Mouse (Mus musculus) CD4-positive, CD25-positive, alpha-beta regulatory T cell, adult 4 months (primary cell): ENCODE results near the gene Cenpf. TPM values are rescaled to one million over a fixed set of nuclear protein-coding genes. Genes with fewer than 3 reads are reported as not detected.

ENCODE experiments used
- ATAC-seq: one replicate; pipeline ENCODE4 v1.8.0; 2017
- polyA plus RNA-seq, 2 experiments: library from polyadenylated mRNA; unstranded; fragments of 100-300 nt; shearing (Covaris generic); gene quantifications; one replicate each; pipeline ENCODE4 v1.2.1; 2017

Cenpf gene
- polyA plus RNA-seq, 2 experiments from 2014 or later, result 1.7 to 4.8 TPM

DNA sequence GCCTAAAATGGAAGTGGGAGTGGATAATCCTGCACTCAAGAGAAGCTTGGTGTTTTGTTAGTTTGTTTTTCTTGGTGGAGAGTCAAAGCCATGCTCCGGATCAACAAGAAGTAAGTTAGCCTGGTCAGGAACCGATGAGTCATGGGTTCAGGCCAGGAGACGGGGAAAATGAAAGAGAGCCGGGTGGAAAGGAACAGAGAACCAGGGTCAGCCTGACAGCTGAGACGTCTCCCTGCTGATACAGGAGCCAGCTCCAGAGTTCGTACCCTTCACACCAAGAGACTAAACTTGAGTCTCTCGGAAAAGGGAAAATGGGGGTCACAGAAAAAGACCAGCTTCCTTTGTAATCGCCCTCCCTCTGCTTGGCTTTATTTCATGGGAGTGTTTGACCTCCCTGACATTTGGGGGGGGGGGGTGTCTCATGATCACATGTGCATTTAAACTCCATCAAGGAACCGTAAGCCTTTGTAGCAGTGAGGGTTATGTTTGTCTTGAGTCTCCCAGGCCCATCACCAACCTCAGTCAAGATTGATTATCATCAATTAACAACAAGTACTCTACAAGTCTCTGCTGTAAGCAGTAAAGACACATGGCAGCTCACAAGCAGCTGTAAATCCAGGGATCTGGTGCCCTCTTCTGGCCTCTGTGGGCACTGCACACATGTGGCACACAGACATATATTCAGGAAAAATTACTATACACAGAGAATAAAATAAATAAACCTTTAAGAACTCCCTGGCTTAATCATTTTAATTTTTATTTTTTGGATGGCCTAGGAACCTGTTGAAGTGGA is 59.7 kb downstream of the Cenpf start:
- ATAC-seq, result no peak

DNA sequence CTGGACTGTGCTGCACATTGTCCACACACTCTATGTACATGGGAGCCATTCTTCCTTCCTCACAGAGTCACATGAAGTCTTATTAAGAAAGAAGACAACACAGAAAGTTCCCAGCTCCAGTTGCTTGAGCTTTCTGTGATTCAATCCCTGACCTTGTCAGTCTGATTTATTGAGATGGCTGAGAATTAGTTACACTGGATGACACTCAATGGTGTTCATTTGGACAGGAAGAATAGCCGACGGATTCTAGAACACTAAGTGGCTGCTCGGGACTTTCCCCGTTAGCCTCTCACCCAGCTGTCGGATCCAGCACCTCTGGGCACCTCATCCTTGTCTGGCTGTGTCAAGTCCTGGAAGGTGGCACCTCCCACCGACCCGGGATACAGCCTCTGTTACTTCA is 63.1 kb downstream of the Cenpf start:
- ATAC-seq, result no peak

GRCm38 (mm10) chr1:189618970-189619740 is 68.7 kb downstream of the Cenpf start:
- ATAC-seq, result no peak

DNA sequence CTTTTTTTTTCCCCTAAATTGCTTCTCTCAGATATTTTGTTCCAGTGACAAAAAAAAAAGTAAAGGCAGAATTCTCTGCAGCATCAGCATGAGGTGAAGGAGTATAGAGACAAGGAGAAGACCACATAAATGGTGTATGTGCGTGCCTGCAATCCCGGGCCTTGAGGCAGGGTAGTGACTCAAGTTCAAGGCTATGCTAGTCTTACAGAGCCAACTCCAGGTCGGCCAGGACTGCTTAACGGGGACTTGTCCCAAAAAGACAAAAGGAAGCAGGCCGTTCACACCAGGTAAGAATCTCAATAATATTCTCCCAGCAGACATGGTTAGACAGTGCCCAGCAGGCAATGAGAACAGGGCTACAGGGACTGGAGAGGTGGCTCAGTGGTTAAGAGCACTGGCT is 70.5 kb downstream of the Cenpf start:
- no peak for ATAC-seq

DNA sequence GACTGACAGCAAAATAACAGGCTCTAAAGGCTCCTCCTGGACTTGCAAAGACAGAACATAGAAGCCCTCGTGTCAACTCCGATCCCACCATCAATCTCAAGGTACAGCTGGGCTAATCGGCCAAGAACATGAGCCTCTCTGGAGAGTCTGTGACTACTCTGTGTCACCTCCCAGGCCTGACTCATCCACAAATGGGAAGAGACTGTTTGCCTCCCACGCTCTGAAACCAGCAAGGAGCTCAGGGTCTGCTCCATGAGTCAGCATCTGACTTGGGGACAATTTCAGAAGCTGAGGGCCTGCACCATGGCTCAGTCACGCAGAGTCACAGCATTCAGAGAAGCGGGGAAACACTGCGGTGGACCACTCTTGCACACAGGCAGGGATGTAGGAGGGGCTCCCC is 72.6 kb downstream of the Cenpf start:
- no peak for ATAC-seq

GRCm38 (mm10) chr1:189613076-189613475 is 74.8 kb downstream of the Cenpf start:
- no peak for ATAC-seq

- ATAC-seq, result no peak
These were observed 76.1 kb downstream of the Cenpf start for GRCm38 (mm10) chr1:189611775-189612174.

- ATAC-seq, result no peak
These were observed 79.2 kb downstream of the Cenpf start for GRCm38 (mm10) chr1:189608640-189609039.

GRCm38 (mm10) chr1:189608039-189608438 is 79.8 kb downstream of the Cenpf start:
- ATAC-seq, result no peak

DNA sequence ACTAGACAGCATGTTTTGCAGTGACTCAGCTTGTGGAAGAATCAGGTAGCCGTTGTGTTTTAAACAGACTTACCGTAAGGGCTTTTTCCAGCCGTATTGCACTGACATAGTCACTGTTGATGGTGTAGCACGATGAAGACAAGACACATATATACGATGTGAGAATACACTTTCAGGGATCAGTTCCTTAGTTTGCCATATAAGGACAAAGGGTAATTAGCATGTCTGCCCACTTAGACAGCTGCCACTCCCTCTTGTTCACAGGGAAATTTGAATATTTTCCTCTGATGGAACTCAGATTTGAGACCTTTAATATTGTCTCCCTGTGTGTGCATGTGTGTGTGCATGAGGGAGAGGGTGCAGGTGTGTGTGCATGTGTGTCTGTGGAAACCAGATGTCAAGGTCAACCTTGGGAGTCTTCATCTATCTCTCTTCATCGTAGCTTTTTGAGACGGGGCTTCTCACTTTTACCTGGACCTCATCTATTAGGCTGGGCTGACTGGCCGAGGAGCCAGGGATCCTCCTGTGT is 82.2 kb downstream of the Cenpf start:
- no peak for ATAC-seq

DNA sequence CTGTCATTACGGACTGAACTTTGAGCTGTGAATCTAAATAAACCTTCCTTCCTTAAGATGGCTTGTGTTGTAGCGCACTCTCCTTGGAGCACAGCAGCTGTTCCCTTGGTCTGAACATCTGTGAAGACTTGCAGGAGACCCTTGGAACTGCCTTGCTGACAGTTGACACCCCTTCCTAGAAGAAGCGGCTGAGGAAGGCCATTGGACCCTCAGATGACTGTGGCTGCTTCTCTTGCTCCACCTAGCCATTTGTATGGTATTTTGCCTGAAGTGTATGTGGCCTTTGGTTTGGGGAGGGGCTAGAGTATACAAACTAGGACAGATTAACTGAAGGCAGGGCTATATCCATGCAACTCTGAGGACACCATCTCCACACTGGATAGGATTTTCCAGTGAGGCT is 90.8 kb downstream of the Cenpf start:
- no peak for ATAC-seq

Other genes starting within 250 kb of the Cenpf start
- under 1 TPM; 0.11 to 0.38 TPM for gene Ptpn14, start 40.2 kb upstream of the Cenpf start, polyA plus RNA-seq
- 1 to 10 TPM; 6.7 to 8.9 TPM for gene Smyd2, start 234.3 kb upstream of the Cenpf start, polyA plus RNA-seq